29 mouse cellular contexts compared by ENCODE assay signal in genomic region chr19:10066502-10066901, GRCm38 (mm10). TPM values are rescaled to one million over a fixed set of nuclear protein-coding genes. Genes with fewer than 3 reads are reported as not detected.
DNase-seq lines count a peak whose midpoint lies in the region; ATAC-seq and TF ChIP-seq lines count a peak whose summit lies in the region.
"Had no signal": no experiment of that assay in that cellular context is flagged by ENCODE, and none has a peak within 500 bp of the region (broad histone marks: within the 10 kb centered on the region; RNA-seq: fewer than 3 reads in every experiment).

No protein-coding gene starts in this region.

- no peak for TF ChIP-seq EP300 in liver, postnatal 0 days (IDR thresholded peaks at IDR 0.05; ENCODE audit: low read depth)

- no peak for TF ChIP-seq CTCF in liver, postnatal 0 days (IDR thresholded peaks at IDR 0.05; ENCODE audit: low read depth)
- TF ChIP-seq CTCF in intestine, postnatal 0 days (IDR thresholded peaks at IDR 0.05; ENCODE audit: low read depth): no peak
- no peak for TF ChIP-seq CTCF in small intestine, adult 2 months (IDR thresholded peaks at IDR 0.05; ENCODE audit: extremely low read depth, insufficient read length, insufficient replicate concordance, low read depth, low read length)

- H3K4me1 ChIP-seq in intestine, embryonic 16.5 days (ENCODE audit: control insufficient read depth, insufficient read depth, low read length): peaks cover 11% of the 10 kb centered on the region
- peaks cover 2% of the 10 kb centered on the region; the same call in 1 of the 2 replicates for H3K4me1 ChIP-seq in intestine, embryonic 15.5 days (replicated peaks)
- H3K4me1 ChIP-seq in liver, postnatal 0 days (ENCODE audit: insufficient read depth): peaks cover 18% of the 10 kb centered on the region
- peaks cover 56% of the 10 kb centered on the region for H3K4me1 ChIP-seq in liver, embryonic 12.5 days
- peaks cover 4% of the 10 kb centered on the region; the same call in 1 of the 2 replicates for H3K4me1 ChIP-seq in intestine, postnatal 0 days (replicated peaks; ENCODE audit: control insufficient read depth, insufficient read depth, low read length)
- peaks cover 33% of the 10 kb centered on the region for H3K4me1 ChIP-seq in small intestine, adult 2 months (ENCODE audit: control insufficient read depth, insufficient read depth, insufficient read length, low read length)
- H3K4me1 ChIP-seq in hindbrain, embryonic 16.5 days (ENCODE audit: control insufficient read depth, insufficient read depth, low read depth, low read length): no peaks in the 10 kb centered on the region; the same call in none of the 2 replicates
- H3K4me1 ChIP-seq: embryonic facial prominence, embryonic 12.5 days; embryonic facial prominence, embryonic 15.5 days; hindbrain, embryonic 10.5 days had no signal

- no peaks in the 10 kb centered on the region for H3K9me3 ChIP-seq in intestine, embryonic 16.5 days (ENCODE audit: control insufficient read depth, low read length)
- no peaks in the 10 kb centered on the region for H3K9me3 ChIP-seq in intestine, embryonic 15.5 days
- H3K9me3 ChIP-seq in liver, postnatal 0 days (ENCODE audit: low read length): no peaks in the 10 kb centered on the region
- H3K9me3 ChIP-seq in liver, embryonic 12.5 days (replicated peaks): no peaks in the 10 kb centered on the region
- no peaks in the 10 kb centered on the region for H3K9me3 ChIP-seq in intestine, postnatal 0 days (ENCODE audit: control insufficient read depth)
- H3K9me3 ChIP-seq in hindbrain, embryonic 16.5 days (ENCODE audit: control insufficient read depth, low read length): no peaks in the 10 kb centered on the region
- H3K9me3 ChIP-seq: embryonic facial prominence, embryonic 12.5 days; embryonic facial prominence, embryonic 15.5 days; forebrain, embryonic 12.5 days; forebrain, embryonic 15.5 days; heart, embryonic 12.5 days; heart, embryonic 15.5 days; hindbrain, embryonic 10.5 days; hindbrain, embryonic 13.5 days had no signal

- intact Hi-C loops in left cerebral cortex, postnatal 10 days (cut with DNase I): no loop called here

- no peak for ATAC-seq in intestine, embryonic 16.5 days
- ATAC-seq in intestine, embryonic 15.5 days: no peak
- ATAC-seq in liver, postnatal 0 days: no peak
- no peak for ATAC-seq in liver, embryonic 12.5 days
- no peak for ATAC-seq in intestine, postnatal 0 days
- no peak for ATAC-seq in hindbrain, embryonic 16.5 days
- ATAC-seq: CD4-positive, CD25-positive, alpha-beta regulatory T cell, adult 4 months; forebrain, embryonic 15.5 days had no signal

- no peak for TF ChIP-seq POLR2A in small intestine, adult 2 months (IDR thresholded peaks at IDR 0.05; ENCODE audit: low read depth, low read length)

- WGBS in intestine, embryonic 16.5 days: 87% methylated on average over 3 of the region's 3 CpGs
- WGBS in intestine, embryonic 15.5 days: 94% methylated on average over 3 of the region's 3 CpGs
- WGBS in liver, postnatal 0 days (ENCODE audit: insufficient replicate concordance): 64% methylated on average over 3 of the region's 3 CpGs
- WGBS in liver, embryonic 12.5 days (ENCODE audit: insufficient replicate concordance): 68% methylated on average over 3 of the region's 3 CpGs
- WGBS in intestine, postnatal 0 days: 79% methylated on average over 3 of the region's 3 CpGs
- 26% methylated on average over 3 of the region's 3 CpGs for WGBS in small intestine, adult 2 months
- WGBS in hindbrain, embryonic 16.5 days: 95% methylated on average over 3 of the region's 3 CpGs

- H3K27ac ChIP-seq in intestine, embryonic 16.5 days (ENCODE audit: low read length): peak overlapping the region; percentile 64; the same call in 1 of the 2 replicates
- H3K27ac ChIP-seq in intestine, embryonic 15.5 days: no peak overlapping the region
- H3K27ac ChIP-seq in liver, postnatal 0 days (ENCODE audit: low read depth): peak overlapping the region; percentile 12; the same call in 1 of the 2 replicates
- H3K27ac ChIP-seq in liver, embryonic 12.5 days: no peak overlapping the region
- peak overlapping the region; percentile 42 for H3K27ac ChIP-seq in intestine, postnatal 0 days (ENCODE audit: low read depth, low read length)
- H3K27ac ChIP-seq in small intestine, adult 2 months (ENCODE audit: insufficient read depth, low read depth, low read length): peak overlapping the region; percentile 94
- no peak overlapping the region for H3K27ac ChIP-seq in hindbrain, embryonic 16.5 days (ENCODE audit: low read depth, low read length)
- H3K27ac ChIP-seq: embryonic facial prominence, embryonic 12.5 days; embryonic facial prominence, embryonic 15.5 days; forebrain, embryonic 12.5 days; forebrain, embryonic 15.5 days; heart, embryonic 15.5 days; hindbrain, embryonic 10.5 days; hindbrain, embryonic 13.5 days had no signal

- peaks cover 31% of the 10 kb centered on the region for H3K36me3 ChIP-seq in intestine, embryonic 16.5 days (ENCODE audit: control insufficient read depth, insufficient read depth, low read length)
- peaks cover 68% of the 10 kb centered on the region for H3K36me3 ChIP-seq in intestine, embryonic 15.5 days
- H3K36me3 ChIP-seq in liver, postnatal 0 days (replicated peaks; ENCODE audit: insufficient read depth, low read length): peaks cover 31% of the 10 kb centered on the region
- peaks cover 99% of the 10 kb centered on the region for H3K36me3 ChIP-seq in liver, embryonic 12.5 days
- peaks cover 86% of the 10 kb centered on the region for H3K36me3 ChIP-seq in intestine, postnatal 0 days (ENCODE audit: control insufficient read depth, insufficient read depth)
- H3K36me3 ChIP-seq in small intestine, adult 2 months (ENCODE audit: control insufficient read depth, insufficient read depth, low read length): peaks cover 31% of the 10 kb centered on the region
- H3K36me3 ChIP-seq in hindbrain, embryonic 16.5 days (ENCODE audit: control insufficient read depth, insufficient read depth, low read length): peaks cover 53% of the 10 kb centered on the region

- H3K9ac ChIP-seq in intestine, embryonic 16.5 days (ENCODE audit: low read depth, low read length): 0 out of 2 replicates have a peak overlapping the region, but pooled peaks have one; percentile 13
- no peak overlapping the region for H3K9ac ChIP-seq in intestine, embryonic 15.5 days
- no peak overlapping the region; the same call in 1 of the 2 replicates for H3K9ac ChIP-seq in liver, postnatal 0 days (replicated peaks)
- no peak overlapping the region for H3K9ac ChIP-seq in liver, embryonic 12.5 days
- no peak overlapping the region for H3K9ac ChIP-seq in intestine, postnatal 0 days (ENCODE audit: low read depth, low read length)
- H3K9ac ChIP-seq in hindbrain, embryonic 16.5 days (ENCODE audit: low read depth, low read length): no peak overlapping the region
- H3K9ac ChIP-seq: embryonic facial prominence, embryonic 12.5 days; embryonic facial prominence, embryonic 15.5 days; forebrain, embryonic 12.5 days; forebrain, embryonic 15.5 days; heart, embryonic 12.5 days; heart, embryonic 15.5 days; hindbrain, embryonic 13.5 days had no signal

- H3K4me3 ChIP-seq in intestine, embryonic 16.5 days (ENCODE audit: low read length): no peak overlapping the region
- no peak overlapping the region for H3K4me3 ChIP-seq in intestine, embryonic 15.5 days (replicated peaks)
- no peak overlapping the region for H3K4me3 ChIP-seq in liver, postnatal 0 days (ENCODE audit: low read depth, low read length)
- no peak overlapping the region for H3K4me3 ChIP-seq in liver, embryonic 12.5 days
- H3K4me3 ChIP-seq in intestine, postnatal 0 days (ENCODE audit: low read depth, low read length): no peak overlapping the region
- H3K4me3 ChIP-seq in small intestine, adult 2 months (ENCODE audit: low read depth, low read length): no peak overlapping the region
- H3K4me3 ChIP-seq in hindbrain, embryonic 16.5 days (ENCODE audit: low read length): no peak overlapping the region
- H3K4me3 ChIP-seq: embryonic facial prominence, embryonic 12.5 days; embryonic facial prominence, embryonic 15.5 days; erythroblast, embryonic 14.5 days; forebrain, embryonic 12.5 days; forebrain, embryonic 15.5 days; heart, embryonic 12.5 days; heart, embryonic 15.5 days; hindbrain, embryonic 10.5 days; hindbrain, embryonic 13.5 days had no signal

- DNase-seq in liver, postnatal 0 days: no peak
- no peak for DNase-seq in left cerebral cortex, postnatal 10 days (ENCODE audit: extremely low spot score in 1 of 2, low spot score in 2 of 2)
- DNase-seq: adrenal gland, adult 2 months; adrenal gland, postnatal 14 days; B cell, adult 2 months; cerebellum, adult 11 months; cerebellum, adult 2 months; cerebellum, adult 9-11 months; cerebellum, postnatal 25 days; gastrocnemius, postnatal 25 days; heart, adult 18-20 months; heart, postnatal 10 days; heart, postnatal 36 days had no signal

- no peaks in the 10 kb centered on the region for H3K27me3 ChIP-seq in intestine, embryonic 16.5 days (replicated peaks; ENCODE audit: control insufficient read depth, insufficient read depth, low read length)
- no peaks in the 10 kb centered on the region for H3K27me3 ChIP-seq in intestine, embryonic 15.5 days (replicated peaks)
- no peaks in the 10 kb centered on the region for H3K27me3 ChIP-seq in liver, postnatal 0 days (ENCODE audit: insufficient read depth, low read length)
- no peaks in the 10 kb centered on the region for H3K27me3 ChIP-seq in liver, embryonic 12.5 days (replicated peaks)
- H3K27me3 ChIP-seq in intestine, postnatal 0 days (replicated peaks; ENCODE audit: control insufficient read depth, insufficient read depth, low read length): no peaks in the 10 kb centered on the region
- H3K27me3 ChIP-seq in small intestine, adult 2 months (ENCODE audit: control insufficient read depth, insufficient read depth, low read length): no peaks in the 10 kb centered on the region
- H3K27me3 ChIP-seq in hindbrain, embryonic 16.5 days (replicated peaks; ENCODE audit: control insufficient read depth, insufficient read depth, low read length): no peaks in the 10 kb centered on the region
- H3K27me3 ChIP-seq: embryonic facial prominence, embryonic 12.5 days; embryonic facial prominence, embryonic 15.5 days; forebrain, embryonic 12.5 days; forebrain, embryonic 15.5 days; heart, embryonic 12.5 days; heart, embryonic 15.5 days; hindbrain, embryonic 13.5 days had no signal

- H3K4me2 ChIP-seq in intestine, embryonic 16.5 days (ENCODE audit: low read depth, low read length): no peak overlapping the region
- no peak overlapping the region for H3K4me2 ChIP-seq in intestine, embryonic 15.5 days (replicated peaks)
- no peak overlapping the region for H3K4me2 ChIP-seq in liver, postnatal 0 days (ENCODE audit: low read depth, low read length)
- no peak overlapping the region for H3K4me2 ChIP-seq in liver, embryonic 12.5 days
- no peak overlapping the region for H3K4me2 ChIP-seq in intestine, postnatal 0 days (replicated peaks; ENCODE audit: low read depth)
- H3K4me2 ChIP-seq in hindbrain, embryonic 16.5 days (ENCODE audit: low read length): no peak overlapping the region
- H3K4me2 ChIP-seq: embryonic facial prominence, embryonic 12.5 days; embryonic facial prominence, embryonic 15.5 days; forebrain, embryonic 12.5 days; forebrain, embryonic 15.5 days; heart, embryonic 12.5 days; heart, embryonic 15.5 days; hindbrain, embryonic 13.5 days had no signal

RNA-seq across cellular contexts. Expression of gene Fads3, which starts 25.1 kb away (rescaled TPM):
- 12.4 and 13.0 TPM in 2 replicates for polyA plus RNA-seq in intestine, embryonic 16.5 days (2015; fragmentation: Nextera tagmentation; extraction: Ambion mirVana)
- 15.1 and 16.3 TPM in 2 replicates for polyA plus RNA-seq in intestine, embryonic 15.5 days (2015; fragmentation: Nextera tagmentation; extraction: Ambion mirVana)
- polyA plus RNA-seq in liver, postnatal 0 days (2015; fragmentation: Nextera tagmentation; extraction: Ambion mirVana): 1.7 and 2.0 TPM in 2 replicates
- polyA plus RNA-seq in liver, embryonic 12.5 days (2016; fragmentation: Nextera tagmentation; extraction: Ambion mirVana): 6.9 and 10.0 TPM in 2 replicates
- polyA plus RNA-seq in intestine, postnatal 0 days (2015; fragmentation: Nextera tagmentation; extraction: Ambion mirVana): 4.7 and 4.8 TPM in 2 replicates
- 7.6 and 18.9 TPM in 2 replicates for polyA plus RNA-seq in small intestine, adult 2 months (2012; rRNA removed)
- 39.7 and 42.1 TPM in 2 replicates for polyA plus RNA-seq in hindbrain, embryonic 16.5 days (2015; fragmentation: Nextera tagmentation; extraction: Ambion mirVana)
- 10 to 100 TPM; 49.0 to 49.5 TPM for total RNA-seq in left cerebral cortex, postnatal 10 days (2021)
- polyA plus RNA-seq: CD4-positive, CD25-positive, alpha-beta regulatory T cell, adult 4 months had no signal

RNA-seq across cellular contexts. Expression of gene Fads2, which starts 35.0 kb away (rescaled TPM):
- polyA plus RNA-seq in intestine, embryonic 16.5 days (2015; fragmentation: Nextera tagmentation; extraction: Ambion mirVana): 206 and 216 TPM in 2 replicates
- polyA plus RNA-seq in intestine, embryonic 15.5 days (2015; fragmentation: Nextera tagmentation; extraction: Ambion mirVana): 194 and 205 TPM in 2 replicates
- polyA plus RNA-seq in liver, postnatal 0 days (2015; fragmentation: Nextera tagmentation; extraction: Ambion mirVana): 203 and 216 TPM in 2 replicates
- polyA plus RNA-seq in liver, embryonic 12.5 days (2016; fragmentation: Nextera tagmentation; extraction: Ambion mirVana): 88.4 and 89.9 TPM in 2 replicates
- polyA plus RNA-seq in intestine, postnatal 0 days (2015; fragmentation: Nextera tagmentation; extraction: Ambion mirVana): 46.8 and 54.2 TPM in 2 replicates
- polyA plus RNA-seq in small intestine, adult 2 months (2012; rRNA removed): 29.6 and 44.9 TPM in 2 replicates
- polyA plus RNA-seq in hindbrain, embryonic 16.5 days (2015; fragmentation: Nextera tagmentation; extraction: Ambion mirVana): 236 and 253 TPM in 2 replicates
- total RNA-seq in left cerebral cortex, postnatal 10 days (2021): 100 to 1,000 TPM; 217 to 220 TPM

Comparison
In these comparisons a context has a peak if more than half of its experiments do, and no peak if none do; other contexts are left out.
1. H3K27ac ChIP-seq: peak in intestine, embryonic 16.5 days (single experiment), liver, postnatal 0 days (single experiment), intestine, postnatal 0 days (single experiment) and small intestine, adult 2 months (single experiment); none in intestine, embryonic 15.5 days (single experiment), liver, embryonic 12.5 days (single experiment) and hindbrain, embryonic 16.5 days (single experiment).